Mouse (Mus musculus): ENCODE measurements around the gene Zfp866. TPM values are rescaled to one million over a fixed set of nuclear protein-coding genes. Genes with fewer than 3 reads are reported as not detected.

Zfp866 gene
- polyA plus RNA-seq, 1 experiment from 2014 or later: 47.1 TPM

- Histone ChIP-seq H3K4me1 (ENCODE audit: control insufficient read depth, insufficient read depth, low read length) (no peaks in the 10 kb centered on the region), H3K27me3 (ENCODE audit: control insufficient read depth, insufficient read depth, low read length) (no peaks in the 10 kb centered on the region), H3K27ac (ENCODE audit: low read depth, low read length) (no peak overlapping the region), H3K9ac (replicated peaks; ENCODE audit: low read depth, low read length) (no peak overlapping the region), H3K4me3 (ENCODE audit: low read depth, low read length) (no peak overlapping the region), H3K36me3 (ENCODE audit: control insufficient read depth, insufficient read depth, low read length) (peaks cover 86% of the 10 kb centered on the region), H3K9me3 (ENCODE audit: control insufficient read depth, low read length) (no peaks in the 10 kb centered on the region), H3K4me2 (ENCODE audit: low read depth, low read length) (no peak overlapping the region)
- no peak for ATAC-seq (ENCODE audit: low read depth)
These were observed 11.2 kb upstream of the Zfp866 start for GRCm38 (mm10) chr8:69802216-69802615.

- no peak for ATAC-seq (ENCODE audit: low read depth)
- 97% methylated on average over 4 of the region's 4 CpGs for WGBS
- no peaks in the 10 kb centered on the region for H3K27me3 ChIP-seq (ENCODE audit: control insufficient read depth, insufficient read depth, low read length)
- H3K9ac ChIP-seq (replicated peaks; ENCODE audit: low read depth, low read length): no peak overlapping the region
- H3K36me3 ChIP-seq (ENCODE audit: control insufficient read depth, insufficient read depth, low read length): peaks cover 86% of the 10 kb centered on the region
- H3K27ac ChIP-seq (ENCODE audit: low read depth, low read length): no peak overlapping the region
- H3K4me2 ChIP-seq (ENCODE audit: low read depth, low read length): no peak overlapping the region
- no peaks in the 10 kb centered on the region for H3K9me3 ChIP-seq (ENCODE audit: control insufficient read depth, low read length)
- no peak overlapping the region for H3K4me3 ChIP-seq (ENCODE audit: low read depth, low read length)
- no peaks in the 10 kb centered on the region for H3K4me1 ChIP-seq (ENCODE audit: control insufficient read depth, insufficient read depth, low read length)
These were observed 10.8 kb upstream of the Zfp866 start for GRCm38 (mm10) chr8:69801796-69802195.

GRCm38 (mm10) chr8:69799946-69800345, 9.0 kb upstream of the Zfp866 start:
- H3K4me3 ChIP-seq (ENCODE audit: low read depth, low read length): no peak overlapping the region
- peaks cover 84% of the 10 kb centered on the region for H3K36me3 ChIP-seq (ENCODE audit: control insufficient read depth, insufficient read depth, low read length)
- H3K9ac ChIP-seq (replicated peaks; ENCODE audit: low read depth, low read length): 0 out of 2 replicates have a peak overlapping the region, but pooled peaks have one; percentile 21
- no peaks in the 10 kb centered on the region for H3K4me1 ChIP-seq (ENCODE audit: control insufficient read depth, insufficient read depth, low read length)
- H3K9me3 ChIP-seq (ENCODE audit: control insufficient read depth, low read length): no peaks in the 10 kb centered on the region
- no peak overlapping the region for H3K27ac ChIP-seq (ENCODE audit: low read depth, low read length)
- WGBS: 89% methylated on average over 5 of the region's 5 CpGs
- H3K4me2 ChIP-seq (ENCODE audit: low read depth, low read length): no peak overlapping the region
- no peaks in the 10 kb centered on the region for H3K27me3 ChIP-seq (ENCODE audit: control insufficient read depth, insufficient read depth, low read length)
- ATAC-seq (ENCODE audit: low read depth): no peak

GRCm38 (mm10) chr8:69799261-69799660, 8.3 kb upstream of the Zfp866 start:
- WGBS: 93% methylated on average over 8 of the region's 8 CpGs
- no peak overlapping the region for H3K9ac ChIP-seq (replicated peaks; ENCODE audit: low read depth, low read length)
- H3K4me1 ChIP-seq (ENCODE audit: control insufficient read depth, insufficient read depth, low read length): no peaks in the 10 kb centered on the region
- no peak overlapping the region for H3K4me3 ChIP-seq (ENCODE audit: low read depth, low read length)
- H3K36me3 ChIP-seq (ENCODE audit: control insufficient read depth, insufficient read depth, low read length): peaks cover 79% of the 10 kb centered on the region
- H3K9me3 ChIP-seq (ENCODE audit: control insufficient read depth, low read length): no peaks in the 10 kb centered on the region
- no peak overlapping the region for H3K4me2 ChIP-seq (ENCODE audit: low read depth, low read length)
- no peak for ATAC-seq (ENCODE audit: low read depth)
- H3K27me3 ChIP-seq (ENCODE audit: control insufficient read depth, insufficient read depth, low read length): no peaks in the 10 kb centered on the region
- H3K27ac ChIP-seq (ENCODE audit: low read depth, low read length): no peak overlapping the region

- no peak overlapping the region for H3K27ac ChIP-seq (ENCODE audit: low read depth, low read length)
- ATAC-seq (ENCODE audit: low read depth): no peak
- H3K4me1 ChIP-seq (ENCODE audit: control insufficient read depth, insufficient read depth, low read length): peaks cover 4% of the 10 kb centered on the region; the same call in 1 of the 2 replicates
- no peak overlapping the region for H3K4me2 ChIP-seq (ENCODE audit: low read depth, low read length)
- H3K9me3 ChIP-seq (ENCODE audit: control insufficient read depth, low read length): no peaks in the 10 kb centered on the region
- no peak overlapping the region for H3K4me3 ChIP-seq (ENCODE audit: low read depth, low read length)
- H3K36me3 ChIP-seq (ENCODE audit: control insufficient read depth, insufficient read depth, low read length): peaks cover 72% of the 10 kb centered on the region
- 92% methylated on average over 10 of the region's 10 CpGs for WGBS
- H3K27me3 ChIP-seq (ENCODE audit: control insufficient read depth, insufficient read depth, low read length): no peaks in the 10 kb centered on the region
- H3K9ac ChIP-seq (replicated peaks; ENCODE audit: low read depth, low read length): no peak overlapping the region
These were observed 6.7 kb upstream of the Zfp866 start for GRCm38 (mm10) chr8:69797661-69798060.

GRCm38 (mm10) chr8:69796721-69797345, 5.9 kb upstream of the Zfp866 start:
- H3K9ac ChIP-seq (replicated peaks; ENCODE audit: low read depth, low read length): no peak overlapping the region
- WGBS: 96% methylated on average over 16 of the region's 16 CpGs

GRCm38 (mm10) chr8:69794901-69795300, 3.9 kb upstream of the Zfp866 start:
- H3K36me3 ChIP-seq (ENCODE audit: control insufficient read depth, insufficient read depth, low read length): peaks cover 45% of the 10 kb centered on the region
- no peak for ATAC-seq (ENCODE audit: low read depth)
- H3K9me3 ChIP-seq (ENCODE audit: control insufficient read depth, low read length): no peaks in the 10 kb centered on the region
- H3K9ac ChIP-seq (replicated peaks; ENCODE audit: low read depth, low read length): no peak overlapping the region
- H3K4me1 ChIP-seq (ENCODE audit: control insufficient read depth, insufficient read depth, low read length): peaks cover 13% of the 10 kb centered on the region
- no peak overlapping the region for H3K4me3 ChIP-seq (ENCODE audit: low read depth, low read length)
- H3K27ac ChIP-seq (ENCODE audit: low read depth, low read length): no peak overlapping the region
- WGBS: 90% methylated on average over 6 of the region's 6 CpGs
- H3K4me2 ChIP-seq (ENCODE audit: low read depth, low read length): no peak overlapping the region
- H3K27me3 ChIP-seq (ENCODE audit: control insufficient read depth, insufficient read depth, low read length): no peaks in the 10 kb centered on the region

More at GRCm38 (mm10) chr8:69796721-69797345, 5.9 kb upstream of the Zfp866 start:
- no peak overlapping the region for H3K4me2 ChIP-seq (ENCODE audit: low read depth, low read length)
- H3K36me3 ChIP-seq (ENCODE audit: control insufficient read depth, insufficient read depth, low read length): peaks cover 63% of the 10 kb centered on the region
- no peaks in the 10 kb centered on the region for H3K9me3 ChIP-seq (ENCODE audit: control insufficient read depth, low read length)
- peaks cover 12% of the 10 kb centered on the region for H3K4me1 ChIP-seq (ENCODE audit: control insufficient read depth, insufficient read depth, low read length)
- no peaks in the 10 kb centered on the region for H3K27me3 ChIP-seq (ENCODE audit: control insufficient read depth, insufficient read depth, low read length)
- H3K27ac ChIP-seq (ENCODE audit: low read depth, low read length): no peak overlapping the region
- ATAC-seq (ENCODE audit: low read depth): no peak
- H3K4me3 ChIP-seq (ENCODE audit: low read depth, low read length): no peak overlapping the region

- no peak overlapping the region for H3K9ac ChIP-seq (replicated peaks; ENCODE audit: low read depth, low read length)
- peaks cover 38% of the 10 kb centered on the region for H3K36me3 ChIP-seq (ENCODE audit: control insufficient read depth, insufficient read depth, low read length)
These were observed 3.1 kb upstream of the Zfp866 start for GRCm38 (mm10) chr8:69794096-69794495.

GRCm38 (mm10) chr8:69793666-69794065, 2.7 kb upstream of the Zfp866 start:
- no peak overlapping the region for H3K4me3 ChIP-seq (ENCODE audit: low read depth, low read length)
- no peaks in the 10 kb centered on the region for H3K9me3 ChIP-seq (ENCODE audit: control insufficient read depth, low read length)
- 93% methylated on average over 4 of the region's 4 CpGs for WGBS
- H3K4me2 ChIP-seq (ENCODE audit: low read depth, low read length): no peak overlapping the region
- H3K36me3 ChIP-seq (ENCODE audit: control insufficient read depth, insufficient read depth, low read length): peaks cover 34% of the 10 kb centered on the region
- no peak overlapping the region for H3K27ac ChIP-seq (ENCODE audit: low read depth, low read length)
- H3K9ac ChIP-seq (replicated peaks; ENCODE audit: low read depth, low read length): no peak overlapping the region
- no peak for ATAC-seq (ENCODE audit: low read depth)
- H3K4me1 ChIP-seq (ENCODE audit: control insufficient read depth, insufficient read depth, low read length): peaks cover 13% of the 10 kb centered on the region
- no peaks in the 10 kb centered on the region for H3K27me3 ChIP-seq (ENCODE audit: control insufficient read depth, insufficient read depth, low read length)

More at GRCm38 (mm10) chr8:69794096-69794495, 3.1 kb upstream of the Zfp866 start:
- no peak overlapping the region for H3K4me2 ChIP-seq (ENCODE audit: low read depth, low read length)
- peaks cover 13% of the 10 kb centered on the region for H3K4me1 ChIP-seq (ENCODE audit: control insufficient read depth, insufficient read depth, low read length)
- H3K27me3 ChIP-seq (ENCODE audit: control insufficient read depth, insufficient read depth, low read length): no peaks in the 10 kb centered on the region
- H3K27ac ChIP-seq (ENCODE audit: low read depth, low read length): no peak overlapping the region
- no peak for ATAC-seq (ENCODE audit: low read depth)
- H3K4me3 ChIP-seq (ENCODE audit: low read depth, low read length): no peak overlapping the region
- WGBS: 96% methylated on average over 3 of the region's 3 CpGs
- H3K9me3 ChIP-seq (ENCODE audit: control insufficient read depth, low read length): no peaks in the 10 kb centered on the region

All from neural tube, embryonic 14.5 days (tissue).